ENCODE assay signal across 8 mouse cellular contexts in the genomic region with DNA sequence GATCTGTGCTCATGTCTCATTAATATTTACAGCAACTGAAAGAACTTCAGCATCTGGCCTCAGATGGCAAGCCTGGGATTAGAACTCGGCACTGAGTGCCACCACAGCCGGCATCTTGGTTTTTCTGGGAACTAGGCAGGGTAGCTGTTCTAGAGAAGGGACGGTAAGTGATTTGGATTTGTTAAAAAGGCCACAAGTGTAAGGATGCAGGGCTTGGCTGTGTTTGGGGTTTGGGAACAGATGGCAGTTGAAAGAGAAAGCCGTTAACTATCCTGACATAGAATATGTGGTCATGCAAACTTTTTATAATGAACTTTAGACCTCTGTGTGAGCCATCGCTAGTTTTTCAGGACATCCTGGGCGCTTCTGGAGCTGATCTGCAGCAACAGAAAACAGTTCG. TPM values are rescaled to one million over a fixed set of nuclear protein-coding genes. Genes with fewer than 3 reads are reported as not detected.
DNase-seq lines count a peak whose midpoint lies in the region; ATAC-seq and TF ChIP-seq lines count a peak whose summit lies in the region.

No protein-coding gene starts in this region.

- no peak overlapping the region for H3K4me3 ChIP-seq in heart, embryonic 15.5 days
- 0 out of 2 replicates have a peak overlapping the region, but pooled peaks have one; percentile 85 for H3K4me3 ChIP-seq in midbrain, embryonic 14.5 days (replicated peaks; ENCODE audit: low read depth, low read length)
- no peak overlapping the region for H3K4me3 ChIP-seq in midbrain, postnatal 0 days (ENCODE audit: low read depth, low read length)
- H3K4me3 ChIP-seq in intestine, postnatal 0 days (ENCODE audit: low read depth, low read length) = 0 out of 2 replicates have a peak overlapping the region, but pooled peaks have one; percentile 58
- H3K4me3 ChIP-seq in stomach, postnatal 0 days (ENCODE audit: low read depth, low read length) = no peak overlapping the region

- no peaks in the 10 kb centered on the region for H3K27me3 ChIP-seq in heart, embryonic 15.5 days
- no peaks in the 10 kb centered on the region for H3K27me3 ChIP-seq in midbrain, embryonic 14.5 days (ENCODE audit: control insufficient read depth, insufficient read depth, low read length)
- no peaks in the 10 kb centered on the region for H3K27me3 ChIP-seq in midbrain, postnatal 0 days (ENCODE audit: insufficient read depth, low read length)
- H3K27me3 ChIP-seq in intestine, postnatal 0 days (replicated peaks; ENCODE audit: control insufficient read depth, insufficient read depth, low read length) = 0 out of 2 replicates have a peak, but pooled peaks cover 3% of the 10 kb centered on the region
- H3K27me3 ChIP-seq in stomach, postnatal 0 days (ENCODE audit: control insufficient read depth, insufficient read depth, low read length) = no peaks in the 10 kb centered on the region

- intact Hi-C loops in heart, postnatal 14 days (cut with DNase I) = loop anchor here (1.0 to 2.0 kb wide), 2 partner anchors 34 to 79 kb away; no protein-coding TSS in a partner anchor

- ATAC-seq in heart, embryonic 15.5 days (replicated peaks; ENCODE audit: insufficient number of reproducible peaks, insufficient read depth, low FRiP score, low read depth) = no peak
- ATAC-seq in midbrain, embryonic 14.5 days (ENCODE audit: low FRiP score, low TSS enrichment) = no peak
- no peak for ATAC-seq in midbrain, postnatal 0 days (ENCODE audit: low FRiP score)
- no peak for ATAC-seq in intestine, postnatal 0 days
- ATAC-seq in stomach, postnatal 0 days (ENCODE audit: low FRiP score, low TSS enrichment) = no peak

- peak overlapping the region; percentile 89 for H3K27ac ChIP-seq in heart, embryonic 15.5 days
- H3K27ac ChIP-seq in midbrain, embryonic 14.5 days (replicated peaks; ENCODE audit: low read depth, low read length) = no peak overlapping the region
- no peak overlapping the region; the same call in 1 of the 2 replicates for H3K27ac ChIP-seq in midbrain, postnatal 0 days (ENCODE audit: low read depth, low read length)
- H3K27ac ChIP-seq in intestine, postnatal 0 days (ENCODE audit: low read depth, low read length) = no peak overlapping the region
- peak overlapping the region; percentile 89; the same call in 1 of the 2 replicates for H3K27ac ChIP-seq in stomach, postnatal 0 days (replicated peaks)

- no peak for TF ChIP-seq CTCF in midbrain, postnatal 0 days (IDR thresholded peaks at IDR 0.05)
- no peak for TF ChIP-seq CTCF in intestine, postnatal 0 days (IDR thresholded peaks at IDR 0.05; ENCODE audit: low read depth)
- no peak for TF ChIP-seq CTCF in stomach, postnatal 0 days (IDR thresholded peaks at IDR 0.05; ENCODE audit: low read depth)

- H3K4me2 ChIP-seq in heart, embryonic 15.5 days = 0 out of 2 replicates have a peak overlapping the region, but pooled peaks have one; percentile 28
- no peak overlapping the region for H3K4me2 ChIP-seq in midbrain, embryonic 14.5 days (ENCODE audit: low read length)
- no peak overlapping the region for H3K4me2 ChIP-seq in midbrain, postnatal 0 days (ENCODE audit: low read depth, low read length, poor library complexity, severe bottlenecking)
- peak overlapping the region; percentile 48; the same call in 1 of the 2 replicates for H3K4me2 ChIP-seq in intestine, postnatal 0 days (replicated peaks; ENCODE audit: low read depth)
- no peak overlapping the region for H3K4me2 ChIP-seq in stomach, postnatal 0 days (replicated peaks; ENCODE audit: low read depth)

- no peak for TF ChIP-seq EP300 in stomach, postnatal 0 days (optimal IDR thresholded peaks at IDR 0.05)

- no peaks in the 10 kb centered on the region for H3K36me3 ChIP-seq in heart, embryonic 15.5 days
- H3K36me3 ChIP-seq in midbrain, embryonic 14.5 days (ENCODE audit: control insufficient read depth, insufficient read depth, low read length) = no peaks in the 10 kb centered on the region
- H3K36me3 ChIP-seq in midbrain, postnatal 0 days (ENCODE audit: insufficient read depth, low read length) = no peaks in the 10 kb centered on the region
- no peaks in the 10 kb centered on the region for H3K36me3 ChIP-seq in intestine, postnatal 0 days (ENCODE audit: control insufficient read depth, insufficient read depth)
- H3K36me3 ChIP-seq in stomach, postnatal 0 days (ENCODE audit: control insufficient read depth, insufficient read depth, low read length) = no peaks in the 10 kb centered on the region

- WGBS in heart, embryonic 15.5 days = 45% methylated on average over 7 of the region's 7 CpGs
- 54% methylated on average over 7 of the region's 7 CpGs for WGBS in midbrain, embryonic 14.5 days
- 50% methylated on average over 7 of the region's 7 CpGs for WGBS in midbrain, postnatal 0 days
- 47% methylated on average over 7 of the region's 7 CpGs for WGBS in intestine, postnatal 0 days
- 42% methylated on average over 7 of the region's 7 CpGs for WGBS in stomach, postnatal 0 days

- H3K9me3 ChIP-seq in heart, embryonic 15.5 days (replicated peaks) = no peaks in the 10 kb centered on the region
- H3K9me3 ChIP-seq in midbrain, embryonic 14.5 days (ENCODE audit: control insufficient read depth, low read length) = no peaks in the 10 kb centered on the region
- no peaks in the 10 kb centered on the region for H3K9me3 ChIP-seq in midbrain, postnatal 0 days (ENCODE audit: low read length)
- H3K9me3 ChIP-seq in intestine, postnatal 0 days (ENCODE audit: control insufficient read depth) = no peaks in the 10 kb centered on the region
- H3K9me3 ChIP-seq in stomach, postnatal 0 days (ENCODE audit: control insufficient read depth, low read length) = no peaks in the 10 kb centered on the region

- no peak for DNase-seq in heart, postnatal 14 days
- DNase-seq in midbrain, embryonic 14.5 days = no peak
- DNase-seq in midbrain, postnatal 0 days (ENCODE audit: low spot score) = no peak
- DNase-seq in stomach, postnatal 0 days (ENCODE audit: low spot score) = no peak
- DNase-seq in layer of hippocampus, postnatal 10 days (ENCODE audit: low spot score in 2 of 2) = no peak
- DNase-seq in thymus, postnatal 10 days (ENCODE audit: low spot score in 2 of 2) = no peak

- H3K4me1 ChIP-seq in heart, embryonic 15.5 days (replicated peaks) = peaks cover 61% of the 10 kb centered on the region
- peaks cover 28% of the 10 kb centered on the region for H3K4me1 ChIP-seq in midbrain, embryonic 14.5 days (ENCODE audit: control insufficient read depth, insufficient read depth, low read length)
- H3K4me1 ChIP-seq in midbrain, postnatal 0 days (ENCODE audit: insufficient read depth, low read length) = peaks cover 8% of the 10 kb centered on the region
- peaks cover 6% of the 10 kb centered on the region for H3K4me1 ChIP-seq in intestine, postnatal 0 days (replicated peaks; ENCODE audit: control insufficient read depth, insufficient read depth, low read length)
- H3K4me1 ChIP-seq in stomach, postnatal 0 days (replicated peaks; ENCODE audit: control insufficient read depth, insufficient read depth) = peaks cover 16% of the 10 kb centered on the region; the same call in 1 of the 2 replicates

- peak overlapping the region; percentile 29 for H3K9ac ChIP-seq in heart, embryonic 15.5 days
- no peak overlapping the region for H3K9ac ChIP-seq in midbrain, embryonic 14.5 days (replicated peaks; ENCODE audit: low read length)
- no peak overlapping the region for H3K9ac ChIP-seq in midbrain, postnatal 0 days (replicated peaks; ENCODE audit: low read length, poor library complexity, severe bottlenecking)
- no peak overlapping the region for H3K9ac ChIP-seq in intestine, postnatal 0 days (ENCODE audit: low read depth, low read length)
- no peak overlapping the region for H3K9ac ChIP-seq in stomach, postnatal 0 days (ENCODE audit: low read length)

RNA-seq across cellular contexts. Expression of a gene that starts 0.5 kb away (rescaled TPM):
- 73.1 and 77.6 TPM in 2 replicates for polyA plus RNA-seq in heart, embryonic 15.5 days (2015; fragmentation: Nextera tagmentation; extraction: Ambion mirVana)
- total RNA-seq in heart, postnatal 14 days (2021) = 10 to 100 TPM; 45.6 to 49.3 TPM
- 37.1 and 124 TPM in 2 replicates for polyA plus RNA-seq in midbrain, embryonic 14.5 days (2014; fragmentation: Nextera tagmentation; extraction: Ambion mirVana)
- 121 and 122 TPM in 2 replicates for total RNA-seq in midbrain, postnatal 0 days (2014; rRNA removed)
- 173 and 186 TPM in 2 replicates for polyA plus RNA-seq in midbrain, postnatal 0 days (2015; fragmentation: Nextera tagmentation; extraction: Ambion mirVana)
- 115 and 126 TPM in 2 replicates for polyA plus RNA-seq in intestine, postnatal 0 days (2015; fragmentation: Nextera tagmentation; extraction: Ambion mirVana)
- 80.7 and 84.6 TPM in 2 replicates for polyA plus RNA-seq in stomach, postnatal 0 days (2015; fragmentation: Nextera tagmentation; extraction: Ambion mirVana)
- total RNA-seq in layer of hippocampus, postnatal 10 days (2021) = 10 to 100 TPM; 94.9 to 95.2 TPM

RNA-seq across cellular contexts. Expression of a gene that starts 5.5 kb away (rescaled TPM):
- 39.4 and 50.7 TPM in 2 replicates for polyA plus RNA-seq in heart, embryonic 15.5 days (2015; fragmentation: Nextera tagmentation; extraction: Ambion mirVana)
- 100 to 1,000 TPM; 242 to 246 TPM for total RNA-seq in heart, postnatal 14 days (2021)
- polyA plus RNA-seq in midbrain, embryonic 14.5 days (2014; fragmentation: Nextera tagmentation; extraction: Ambion mirVana) = 78.3 and 85.3 TPM in 2 replicates
- total RNA-seq in midbrain, postnatal 0 days (2014; rRNA removed) = 106 and 124 TPM in 2 replicates
- polyA plus RNA-seq in midbrain, postnatal 0 days (2015; fragmentation: Nextera tagmentation; extraction: Ambion mirVana) = 56.9 and 61.2 TPM in 2 replicates
- polyA plus RNA-seq in intestine, postnatal 0 days (2015; fragmentation: Nextera tagmentation; extraction: Ambion mirVana) = 11.7 and 12.2 TPM in 2 replicates
- 15.2 and 17.8 TPM in 2 replicates for polyA plus RNA-seq in stomach, postnatal 0 days (2015; fragmentation: Nextera tagmentation; extraction: Ambion mirVana)
- 100 to 1,000 TPM; 204 to 206 TPM for total RNA-seq in layer of hippocampus, postnatal 10 days (2021)

RNA-seq across cellular contexts. Expression of a gene that starts 24.9 kb away (rescaled TPM):
- polyA plus RNA-seq in heart, embryonic 15.5 days (2015; fragmentation: Nextera tagmentation; extraction: Ambion mirVana) = 5.2 and 10.9 TPM in 2 replicates
- total RNA-seq in heart, postnatal 14 days (2021) = under 1 TPM; 0.79 to 0.85 TPM
- polyA plus RNA-seq in midbrain, embryonic 14.5 days (2014; fragmentation: Nextera tagmentation; extraction: Ambion mirVana) = 0.57 and 1.1 TPM in 2 replicates
- total RNA-seq in midbrain, postnatal 0 days (2014; rRNA removed) = 8.3 and 11.0 TPM in 2 replicates
- polyA plus RNA-seq in midbrain, postnatal 0 days (2015; fragmentation: Nextera tagmentation; extraction: Ambion mirVana) = 1.3 TPM in 2 replicates
- 1.5 and 2.2 TPM in 2 replicates for polyA plus RNA-seq in intestine, postnatal 0 days (2015; fragmentation: Nextera tagmentation; extraction: Ambion mirVana)
- polyA plus RNA-seq in stomach, postnatal 0 days (2015; fragmentation: Nextera tagmentation; extraction: Ambion mirVana) = 6.4 and 7.8 TPM in 2 replicates
- 1 to 10 TPM; 1.6 to 3.6 TPM for total RNA-seq in layer of hippocampus, postnatal 10 days (2021)

RNA-seq across cellular contexts. Expression of a gene that starts 59.1 kb away (rescaled TPM):
- polyA plus RNA-seq in heart, embryonic 15.5 days (2015; fragmentation: Nextera tagmentation; extraction: Ambion mirVana) = 129 and 149 TPM in 2 replicates
- total RNA-seq in heart, postnatal 14 days (2021) = 100 to 1,000 TPM; 130 to 144 TPM
- polyA plus RNA-seq in midbrain, embryonic 14.5 days (2014; fragmentation: Nextera tagmentation; extraction: Ambion mirVana) = 113 and 167 TPM in 2 replicates
- total RNA-seq in midbrain, postnatal 0 days (2014; rRNA removed) = 119 and 162 TPM in 2 replicates
- polyA plus RNA-seq in midbrain, postnatal 0 days (2015; fragmentation: Nextera tagmentation; extraction: Ambion mirVana) = 81.6 and 94.8 TPM in 2 replicates
- 56.7 and 67.5 TPM in 2 replicates for polyA plus RNA-seq in intestine, postnatal 0 days (2015; fragmentation: Nextera tagmentation; extraction: Ambion mirVana)
- polyA plus RNA-seq in stomach, postnatal 0 days (2015; fragmentation: Nextera tagmentation; extraction: Ambion mirVana) = 70.3 and 78.7 TPM in 2 replicates
- 100 to 1,000 TPM; 141 to 144 TPM for total RNA-seq in layer of hippocampus, postnatal 10 days (2021)

RNA-seq across cellular contexts. Expression of a gene that starts 59.8 kb away (rescaled TPM):
- 30.4 and 44.9 TPM in 2 replicates for polyA plus RNA-seq in heart, embryonic 15.5 days (2015; fragmentation: Nextera tagmentation; extraction: Ambion mirVana)
- total RNA-seq in heart, postnatal 14 days (2021) = 10 to 100 TPM; 13.4 to 13.6 TPM
- polyA plus RNA-seq in midbrain, embryonic 14.5 days (2014; fragmentation: Nextera tagmentation; extraction: Ambion mirVana) = 64.2 and 76.6 TPM in 2 replicates
- 61.9 and 73.5 TPM in 2 replicates for total RNA-seq in midbrain, postnatal 0 days (2014; rRNA removed)
- 80.6 and 84.1 TPM in 2 replicates for polyA plus RNA-seq in midbrain, postnatal 0 days (2015; fragmentation: Nextera tagmentation; extraction: Ambion mirVana)
- polyA plus RNA-seq in intestine, postnatal 0 days (2015; fragmentation: Nextera tagmentation; extraction: Ambion mirVana) = 41.7 and 43.0 TPM in 2 replicates
- 33.8 and 35.7 TPM in 2 replicates for polyA plus RNA-seq in stomach, postnatal 0 days (2015; fragmentation: Nextera tagmentation; extraction: Ambion mirVana)
- total RNA-seq in layer of hippocampus, postnatal 10 days (2021) = 10 to 100 TPM; 28.3 to 28.4 TPM

Comparison
In these comparisons a context has a peak if more than half of its experiments do, and no peak if none do; other contexts are left out.
1. H3K4me3 ChIP-seq: peak in midbrain, embryonic 14.5 days (single experiment) and intestine, postnatal 0 days (single experiment); none in heart, embryonic 15.5 days (single experiment), midbrain, postnatal 0 days (single experiment) and stomach, postnatal 0 days (single experiment).
2. H3K27ac ChIP-seq: peak in heart, embryonic 15.5 days (single experiment) and stomach, postnatal 0 days (single experiment); none in midbrain, embryonic 14.5 days (single experiment), midbrain, postnatal 0 days (single experiment) and intestine, postnatal 0 days (single experiment).
3. H3K4me2 ChIP-seq: peak in heart, embryonic 15.5 days (single experiment) and intestine, postnatal 0 days (single experiment); none in midbrain, embryonic 14.5 days (single experiment), midbrain, postnatal 0 days (single experiment) and stomach, postnatal 0 days (single experiment).